Mouse (Mus musculus): ENCODE data around the gene Ntmt1.

Gene Ntmt1

GRCm38 (mm10) chr2:30807648-30808295 lies at the start of gene Ntmt1:
Ntmt1 (plus strand) TSS chr2:30807826.
- peak; percentile 95 to 100 for DNase-seq (ENCODE audit: low spot score in 2 of 2)

- DNase-seq (ENCODE audit: low spot score in 2 of 2): peak in 1 of 2 experiments; percentile 61
Observed at GRCm38 (mm10) chr2:30758341-30759087, 49.1 kb upstream of the Ntmt1 start.

- DNase-seq (ENCODE audit: low spot score in 2 of 2): no peak
Observed at GRCm38 (mm10) chr2:30759088-30759374, 48.6 kb upstream of the Ntmt1 start.

- no peak for DNase-seq (ENCODE audit: low spot score in 2 of 2)
Observed at GRCm38 (mm10) chr2:30759442-30759841, 48.2 kb upstream of the Ntmt1 start.

- DNase-seq (ENCODE audit: low spot score in 2 of 2): no peak
Observed at GRCm38 (mm10) chr2:30759858-30760547, 47.6 kb upstream of the Ntmt1 start.

GRCm38 (mm10) chr2:30760706-30761105 lies 46.9 kb upstream of the Ntmt1 start:
- DNase-seq (ENCODE audit: low spot score in 2 of 2): no peak

- DNase-seq (ENCODE audit: low spot score in 2 of 2): no peak
Observed at GRCm38 (mm10) chr2:30766446-30766845, 41.2 kb upstream of the Ntmt1 start.

GRCm38 (mm10) chr2:30767626-30768240 lies 39.9 kb upstream of the Ntmt1 start:
- DNase-seq (ENCODE audit: low spot score in 2 of 2): no peak

GRCm38 (mm10) chr2:30768529-30768928 lies 39.1 kb upstream of the Ntmt1 start:
- DNase-seq (ENCODE audit: low spot score in 2 of 2): no peak

- peak in 1 of 2 experiments; percentile 53 for DNase-seq (ENCODE audit: low spot score in 2 of 2)
Observed at GRCm38 (mm10) chr2:30769187-30769586, 38.4 kb upstream of the Ntmt1 start.

GRCm38 (mm10) chr2:30771368-30771805 lies 36.2 kb upstream of the Ntmt1 start:
- DNase-seq (ENCODE audit: low spot score in 2 of 2): peak; percentile 51 to 52

- DNase-seq (ENCODE audit: low spot score in 2 of 2): peak; percentile 75 to 80
Observed at GRCm38 (mm10) chr2:30771806-30772460, 35.7 kb upstream of the Ntmt1 start.

GRCm38 (mm10) chr2:30772581-30773312 lies 34.9 kb upstream of the Ntmt1 start:
- no peak for DNase-seq (ENCODE audit: low spot score in 2 of 2)

- DNase-seq (ENCODE audit: low spot score in 2 of 2): no peak
Observed at GRCm38 (mm10) chr2:30773313-30774005, 34.2 kb upstream of the Ntmt1 start.

GRCm38 (mm10) chr2:30775955-30776354 lies 31.7 kb upstream of the Ntmt1 start:
- no peak for DNase-seq (ENCODE audit: low spot score in 2 of 2)

- no peak for DNase-seq (ENCODE audit: low spot score in 2 of 2)
Observed at GRCm38 (mm10) chr2:30777266-30777665, 30.4 kb upstream of the Ntmt1 start.

- DNase-seq (ENCODE audit: low spot score in 2 of 2): no peak
Observed at GRCm38 (mm10) chr2:30778235-30778634, 29.4 kb upstream of the Ntmt1 start.

- DNase-seq (ENCODE audit: low spot score in 2 of 2): no peak
Observed at GRCm38 (mm10) chr2:30779241-30779640, 28.4 kb upstream of the Ntmt1 start.

GRCm38 (mm10) chr2:30782312-30783290 lies 25.0 kb upstream of the Ntmt1 start:
- DNase-seq (ENCODE audit: low spot score in 2 of 2): no peak

Data from spleen, postnatal 10 days (tissue).